Mouse (Mus musculus) E14TG2a.4 (cell line): ENCODE measurements around the gene Dnah2.

Experiments used
- CTCF ChIP-seq: conservative IDR thresholded peaks from 2 replicates; pipeline ENCODE4 v1.5.1; 2014; ENCODE audit warnings: low read length
- NANOG ChIP-seq: IDR thresholded peaks from 2 replicates; pipeline ENCODE4 v1.6.1; 2014; ENCODE audit warnings: borderline replicate concordance, low read length, mixed read lengths
- POU5F1 ChIP-seq: IDR thresholded peaks from 2 replicates; pipeline ENCODE4 v1.6.1; 2014; ENCODE audit warnings: low read length, borderline replicate concordance

DNA sequence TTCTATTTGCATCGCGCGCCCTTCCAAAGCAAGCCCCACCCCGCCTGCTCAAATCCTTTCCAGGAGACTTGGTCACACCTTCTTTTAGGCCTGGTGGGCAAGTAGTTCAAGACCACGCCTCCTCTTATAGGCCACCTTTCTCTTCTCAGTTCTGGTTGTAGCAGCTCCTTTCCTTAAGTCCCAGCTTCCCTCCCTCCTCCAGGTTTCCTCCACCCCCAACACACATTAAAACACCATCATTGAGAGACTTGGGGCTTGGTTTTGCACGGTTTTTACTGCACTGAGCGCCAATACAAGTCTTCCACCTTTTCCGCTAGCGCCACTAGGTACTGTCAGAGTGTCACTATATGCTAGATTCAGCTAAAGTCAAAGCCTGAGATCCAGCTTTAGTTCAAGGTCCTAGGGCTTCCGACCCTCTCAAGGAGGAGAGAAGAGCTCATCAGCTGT is 128.3 kb downstream of the Dnah2 start:
- TF ChIP-seq CTCF (no peak), NANOG (no peak), POU5F1 (no peak)
